Mouse (Mus musculus): Measurements from ENCODE around the gene Brinp3. TPM values are rescaled to one million over a fixed set of nuclear protein-coding genes. Genes with fewer than 3 reads are reported as not detected.

Brinp3 gene
- polyA plus RNA-seq, 1 experiment from 2014 or later, result not detected

GRCm38 (mm10) chr1:146515377-146515776, 20.8 kb downstream of the Brinp3 start:
- 71% methylated on average over 2 of the region's 2 CpGs for WGBS
- ATAC-seq (replicated peaks; ENCODE audit: low FRiP score, low read depth) (no peak), DNase-seq (ENCODE audit: low spot score) (no peak)
- Histone ChIP-seq H3K9me3 (replicated peaks; ENCODE audit: low read length) (no peaks in the 10 kb centered on the region), H3K36me3 (ENCODE audit: insufficient read depth, low read length) (no peaks in the 10 kb centered on the region), H3K4me1 (replicated peaks; ENCODE audit: insufficient read depth, low read length) (no peaks in the 10 kb centered on the region), H3K27me3 (ENCODE audit: insufficient read depth, low read length) (no peaks in the 10 kb centered on the region), H3K4me2 (ENCODE audit: low read length) (no peak overlapping the region), H3K4me3 (replicated peaks; ENCODE audit: low read depth, low read length) (no peak overlapping the region), H3K9ac (ENCODE audit: low read depth, low read length) (no peak overlapping the region), H3K27ac (no peak overlapping the region)
- 0 out of 2 replicates have a peak, but pooled peaks have one; percentile 13 for TF ChIP-seq CTCF (IDR thresholded peaks at IDR 0.05; ENCODE audit: low read depth)

GRCm38 (mm10) chr1:146523727-146524573, 29.4 kb downstream of the Brinp3 start:
- Histone ChIP-seq H3K27ac (no peak overlapping the region), H3K4me3 (replicated peaks; ENCODE audit: low read depth, low read length) (no peak overlapping the region), H3K27me3 (ENCODE audit: insufficient read depth, low read length) (no peaks in the 10 kb centered on the region), H3K36me3 (ENCODE audit: insufficient read depth, low read length) (no peaks in the 10 kb centered on the region), H3K4me1 (replicated peaks; ENCODE audit: insufficient read depth, low read length) (no peaks in the 10 kb centered on the region), H3K4me2 (ENCODE audit: low read length) (no peak overlapping the region), H3K9ac (ENCODE audit: low read depth, low read length) (no peak overlapping the region), H3K9me3 (replicated peaks; ENCODE audit: low read length) (no peaks in the 10 kb centered on the region)
- WGBS, result 81% methylated on average over 11 of the region's 11 CpGs
- DNase-seq (ENCODE audit: low spot score) (no peak), ATAC-seq (replicated peaks; ENCODE audit: low FRiP score, low read depth) (no peak)
- no peak for TF ChIP-seq CTCF (IDR thresholded peaks at IDR 0.05; ENCODE audit: low read depth)

- H3K36me3 ChIP-seq (ENCODE audit: insufficient read depth, low read length), result no peaks in the 10 kb centered on the region
- no peaks in the 10 kb centered on the region for H3K27me3 ChIP-seq (ENCODE audit: insufficient read depth, low read length)
- ATAC-seq (replicated peaks; ENCODE audit: low FRiP score, low read depth), result no peak
- H3K4me2 ChIP-seq (ENCODE audit: low read length), result no peak overlapping the region
- DNase-seq (ENCODE audit: low spot score), result no peak
- H3K27ac ChIP-seq, result no peak overlapping the region
- no peak for TF ChIP-seq CTCF (IDR thresholded peaks at IDR 0.05; ENCODE audit: low read depth)
- no peaks in the 10 kb centered on the region for H3K4me1 ChIP-seq (replicated peaks; ENCODE audit: insufficient read depth, low read length)
- H3K9ac ChIP-seq (ENCODE audit: low read depth, low read length), result no peak overlapping the region
- H3K9me3 ChIP-seq (replicated peaks; ENCODE audit: low read length), result no peaks in the 10 kb centered on the region
- H3K4me3 ChIP-seq (replicated peaks; ENCODE audit: low read depth, low read length), result no peak overlapping the region
Observed at GRCm38 (mm10) chr1:146528572-146528971, 34.0 kb downstream of the Brinp3 start.

- Histone ChIP-seq H3K9ac (ENCODE audit: low read depth, low read length) (no peak overlapping the region), H3K27ac (no peak overlapping the region), H3K4me3 (replicated peaks; ENCODE audit: low read depth, low read length) (no peak overlapping the region), H3K4me1 (replicated peaks; ENCODE audit: insufficient read depth, low read length) (no peaks in the 10 kb centered on the region), H3K4me2 (ENCODE audit: low read length) (no peak overlapping the region), H3K9me3 (replicated peaks; ENCODE audit: low read length) (no peaks in the 10 kb centered on the region), H3K27me3 (ENCODE audit: insufficient read depth, low read length) (no peaks in the 10 kb centered on the region), H3K36me3 (ENCODE audit: insufficient read depth, low read length) (no peaks in the 10 kb centered on the region)
- TF ChIP-seq CTCF (IDR thresholded peaks at IDR 0.05; ENCODE audit: low read depth), result no peak
- no peak for DNase-seq (ENCODE audit: low spot score)
- WGBS, result 84% methylated on average over 2 of the region's 2 CpGs
- no peak for ATAC-seq (replicated peaks; ENCODE audit: low FRiP score, low read depth)
Observed at GRCm38 (mm10) chr1:146546847-146547428, 52.4 kb downstream of the Brinp3 start.

DNA sequence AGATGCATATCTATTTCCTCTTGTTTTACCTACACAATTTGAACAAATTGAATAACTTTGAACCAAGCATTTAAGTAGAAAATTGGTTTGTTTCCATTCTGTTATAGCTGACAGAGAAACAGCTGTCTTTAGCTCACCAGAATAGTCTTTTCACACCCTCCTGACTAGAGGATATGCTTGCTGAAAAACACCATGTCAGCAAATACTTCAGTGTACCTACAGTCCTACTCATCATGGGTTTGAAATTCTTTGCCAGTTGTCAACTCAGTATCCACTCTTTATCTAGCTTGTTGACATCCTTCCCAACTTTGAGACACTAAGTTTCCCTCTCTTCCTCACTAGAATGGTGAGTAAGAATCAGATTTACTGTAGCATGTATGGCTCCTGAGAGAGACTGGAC, 62.4 kb downstream of the Brinp3 start:
- Histone ChIP-seq H3K27ac (no peak overlapping the region), H3K27me3 (ENCODE audit: insufficient read depth, low read length) (no peaks in the 10 kb centered on the region), H3K9ac (ENCODE audit: low read depth, low read length) (no peak overlapping the region), H3K4me3 (replicated peaks; ENCODE audit: low read depth, low read length) (no peak overlapping the region), H3K4me1 (replicated peaks; ENCODE audit: insufficient read depth, low read length) (no peaks in the 10 kb centered on the region), H3K4me2 (ENCODE audit: low read length) (no peak overlapping the region), H3K36me3 (ENCODE audit: insufficient read depth, low read length) (no peaks in the 10 kb centered on the region), H3K9me3 (replicated peaks; ENCODE audit: low read length) (no peaks in the 10 kb centered on the region)
- ATAC-seq (replicated peaks; ENCODE audit: low FRiP score, low read depth), result no peak
- no peak for DNase-seq (ENCODE audit: low spot score)
- TF ChIP-seq CTCF (IDR thresholded peaks at IDR 0.05; ENCODE audit: low read depth), result no peak

DNA sequence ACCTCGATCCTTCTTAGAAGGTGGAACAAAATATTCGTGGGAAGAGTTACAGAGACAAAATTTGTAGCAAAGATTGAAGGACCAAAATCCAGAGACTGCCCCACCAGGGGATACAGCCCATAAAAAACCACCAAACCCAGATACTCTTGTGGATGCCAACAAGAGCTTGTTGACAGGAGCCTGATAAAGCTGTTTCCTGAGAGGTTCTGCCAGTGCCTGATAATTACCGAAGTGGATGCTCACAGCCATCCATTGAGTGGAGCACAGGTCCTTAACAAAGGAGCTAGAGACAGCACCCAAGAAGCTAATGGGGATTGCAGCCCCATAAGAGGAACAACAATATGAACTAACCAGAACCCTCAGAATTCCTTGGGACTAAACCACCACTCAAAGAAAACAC, 67.6 kb downstream of the Brinp3 start:
- H3K9me3 ChIP-seq (replicated peaks; ENCODE audit: low read length), result no peaks in the 10 kb centered on the region
- no peak overlapping the region for H3K4me3 ChIP-seq (replicated peaks; ENCODE audit: low read depth, low read length)
- no peak overlapping the region for H3K4me2 ChIP-seq (ENCODE audit: low read length)
- ATAC-seq (replicated peaks; ENCODE audit: low FRiP score, low read depth), result no peak
- H3K9ac ChIP-seq (ENCODE audit: low read depth, low read length), result no peak overlapping the region
- no peaks in the 10 kb centered on the region for H3K4me1 ChIP-seq (replicated peaks; ENCODE audit: insufficient read depth, low read length)
- H3K27ac ChIP-seq, result no peak overlapping the region
- H3K27me3 ChIP-seq (ENCODE audit: insufficient read depth, low read length), result no peaks in the 10 kb centered on the region
- TF ChIP-seq CTCF (IDR thresholded peaks at IDR 0.05; ENCODE audit: low read depth), result no peak
- no peaks in the 10 kb centered on the region for H3K36me3 ChIP-seq (ENCODE audit: insufficient read depth, low read length)
- 69% methylated on average over 3 of the region's 3 CpGs for WGBS
- DNase-seq (ENCODE audit: low spot score), result no peak
